Mouse (Mus musculus) adipocyte (in vitro differentiated cells): Measurements from ENCODE around the gene Fgf7.

Experiments
- DNase-seq: peaks from one replicate; pipeline ENCODE4 v3.0.0-alpha.2; 2016; ENCODE audit warnings: low spot score

The Fgf7 gene

GRCm38 (mm10) chr2:126061037-126061773, 26.7 kb downstream of the Fgf7 start:
- no peak for DNase-seq

- peak; percentile 41 for DNase-seq
Measured at GRCm38 (mm10) chr2:126062876-126063275, 28.4 kb downstream of the Fgf7 start.

- DNase-seq: no peak
Measured at GRCm38 (mm10) chr2:126064814-126065213, 30.4 kb downstream of the Fgf7 start.

- no peak for DNase-seq
Measured at GRCm38 (mm10) chr2:126065303-126065856, 30.9 kb downstream of the Fgf7 start.

GRCm38 (mm10) chr2:126069740-126070139, 35.3 kb downstream of the Fgf7 start:
- DNase-seq: no peak

GRCm38 (mm10) chr2:126073744-126074143, 39.3 kb downstream of the Fgf7 start:
- no peak for DNase-seq

- DNase-seq: no peak
Measured at GRCm38 (mm10) chr2:126076506-126076905, 42.0 kb downstream of the Fgf7 start.

GRCm38 (mm10) chr2:126079086-126079485, 44.6 kb downstream of the Fgf7 start:
- DNase-seq: no peak

- peak; percentile 37 for DNase-seq
Measured at GRCm38 (mm10) chr2:126084326-126084725, 49.9 kb downstream of the Fgf7 start.

- no peak for DNase-seq
Measured at GRCm38 (mm10) chr2:126086187-126086586, 51.7 kb downstream of the Fgf7 start.

GRCm38 (mm10) chr2:126090432-126090831, 56.0 kb downstream of the Fgf7 start:
- DNase-seq: no peak

- DNase-seq: no peak
Measured at GRCm38 (mm10) chr2:126094616-126095015, 60.2 kb downstream of the Fgf7 start.
